Mouse (Mus musculus): ENCODE measurements at regions not wholly inside any gene's neighbourhood (a gene's known extent, or its start where the extent isn't known, plus 50 kb on each side); places are given as distances from the start of the nearest gene placed in this dataset.
A peak's percentile ranks its signal among the peaks of the same experiment; 100 is the strongest.
"Not testable (repeated sequence)": the region's sequence is repeated elsewhere in the genome, so short reads cannot be mapped to it uniquely, and the experiment has no call there.

DNA sequence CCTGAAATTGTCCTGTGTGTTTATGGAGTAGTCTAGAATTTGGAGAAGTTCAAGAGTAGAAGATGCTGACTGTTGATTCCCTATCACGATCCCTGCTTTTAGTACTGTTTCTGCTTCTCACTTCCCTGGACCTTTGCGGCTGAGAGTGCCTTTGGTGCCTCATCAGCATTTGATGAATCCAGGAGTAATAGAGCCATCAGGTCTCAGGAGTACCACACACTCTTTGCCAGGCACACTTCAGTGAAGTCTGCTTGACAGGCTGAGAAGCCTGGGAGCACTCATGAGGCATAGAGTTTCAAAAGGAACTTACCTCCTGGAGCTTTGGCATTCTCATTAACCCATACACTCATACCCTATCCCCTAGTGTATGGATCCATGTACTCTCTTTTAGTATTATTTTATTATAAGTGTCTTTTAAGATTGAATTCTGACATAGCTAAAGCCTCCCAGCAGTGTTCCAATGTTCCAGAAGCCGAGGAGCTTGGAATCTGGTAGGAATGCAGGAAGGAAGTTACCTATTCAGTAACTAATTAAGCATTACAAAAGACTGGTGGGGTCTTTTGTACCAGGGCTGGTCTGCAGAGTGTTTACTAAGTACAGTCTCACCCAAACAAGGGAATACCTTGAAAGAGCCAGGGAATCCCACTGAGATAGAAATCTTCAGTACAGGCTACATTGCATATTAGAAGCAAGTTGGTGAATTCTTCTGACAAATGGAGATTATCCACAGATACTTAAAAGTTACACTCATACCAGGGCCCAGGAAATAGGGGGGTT lies 139.7 kb downstream of the Tex13c3 start:
- not testable (repeated sequence) for DNase-seq (ENCODE audit: low spot score)

DNA sequence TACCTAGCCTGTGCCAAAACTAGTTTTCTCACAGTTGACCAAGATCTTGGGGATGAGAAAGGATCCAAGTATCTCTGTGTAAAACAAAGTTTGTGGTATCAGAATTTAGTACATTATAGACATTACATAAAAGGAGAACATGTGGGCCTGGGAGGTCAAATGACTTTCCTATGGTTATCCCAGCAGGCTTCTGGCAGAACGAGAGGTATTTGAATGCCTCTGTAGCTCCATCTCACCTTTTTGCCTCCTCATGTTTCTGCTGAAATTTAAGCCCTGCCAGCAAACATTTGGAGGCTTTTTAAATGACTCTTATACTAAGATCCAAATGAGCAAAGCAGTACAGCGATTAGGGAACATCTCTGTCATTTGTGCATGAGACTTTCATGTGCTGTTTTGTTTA lies 167.8 kb downstream of the Tex13c3 start:
- no peak for DNase-seq (ENCODE audit: low spot score)

DNA sequence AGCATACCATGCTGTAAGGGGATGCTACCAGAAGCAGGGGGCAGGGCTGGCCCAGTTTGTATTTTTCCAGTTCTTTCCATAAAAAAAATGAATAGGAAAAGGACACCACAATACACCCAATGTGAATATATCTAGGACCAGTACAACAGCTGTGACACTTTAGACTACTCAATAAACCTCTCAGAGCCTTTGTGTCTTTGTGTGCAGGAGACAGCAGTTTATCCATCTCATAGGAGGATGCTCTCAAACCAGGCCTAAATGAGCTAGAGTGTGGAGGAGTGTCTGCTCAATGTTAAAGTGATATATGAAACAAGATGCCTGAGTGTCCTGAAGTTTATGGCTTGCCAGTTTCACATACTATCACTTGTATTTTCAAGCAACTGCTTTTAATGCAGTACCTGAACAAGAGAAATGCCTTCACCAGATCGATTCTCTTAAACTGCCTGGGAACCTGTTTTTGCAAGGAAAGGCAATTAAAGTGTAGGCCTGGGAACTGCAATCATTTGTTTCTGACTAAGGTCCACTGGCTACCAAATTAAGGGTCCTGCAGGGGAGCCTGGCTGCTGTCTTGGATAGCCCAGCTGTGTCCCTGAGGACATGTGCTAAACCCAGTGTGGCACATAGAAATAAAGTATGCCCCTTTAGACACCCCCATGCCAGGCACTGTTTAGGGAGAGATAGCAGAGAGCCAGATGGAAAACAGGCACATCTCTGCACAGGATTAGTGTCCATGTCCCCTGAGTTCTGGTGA lies 169.1 kb downstream of the Tex13c3 start:
- no peak for DNase-seq (ENCODE audit: low spot score)

DNA sequence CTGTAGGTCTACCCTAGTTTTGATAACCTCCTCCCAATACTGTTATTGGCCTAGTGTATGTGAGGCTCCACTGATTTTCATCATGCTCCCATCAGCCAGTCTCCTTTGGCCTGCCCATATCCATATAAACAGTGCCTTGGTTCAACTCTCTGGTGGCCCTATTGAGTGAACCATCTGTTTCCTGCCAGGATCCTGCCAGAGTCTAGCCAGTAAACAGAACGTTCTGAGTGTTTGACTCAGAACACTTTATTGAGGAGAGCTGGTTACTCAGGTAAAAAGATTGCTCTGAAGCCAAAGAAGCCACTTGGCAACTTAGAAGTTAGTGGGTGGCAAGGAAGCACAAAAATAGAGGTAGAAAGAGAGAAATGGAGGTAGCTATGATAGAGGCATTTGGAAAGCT lies 169.7 kb downstream of the Tex13c3 start:
- DNase-seq (ENCODE audit: low spot score): no peak

DNA sequence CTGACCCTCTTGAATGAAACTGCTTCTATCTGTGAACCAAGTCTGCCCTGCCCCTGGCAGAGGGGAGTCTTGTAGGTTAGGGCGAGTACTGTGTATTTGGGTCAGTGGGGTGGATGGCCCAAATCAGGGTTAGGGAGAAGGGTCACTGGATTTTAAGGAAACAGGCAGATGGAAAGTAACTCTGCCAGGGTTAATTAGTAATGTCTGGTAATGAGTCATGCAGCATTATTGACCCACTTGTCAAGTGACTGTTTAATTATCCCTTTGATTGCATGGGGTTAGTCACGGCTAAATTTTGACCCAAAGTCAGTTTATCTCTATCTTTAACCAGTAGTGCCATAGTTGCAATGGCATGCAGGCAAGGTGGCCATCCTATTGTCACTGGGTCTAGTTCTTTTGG lies 192.9 kb downstream of the Tex13c3 start:
- DNase-seq (ENCODE audit: low spot score): no peak

DNA sequence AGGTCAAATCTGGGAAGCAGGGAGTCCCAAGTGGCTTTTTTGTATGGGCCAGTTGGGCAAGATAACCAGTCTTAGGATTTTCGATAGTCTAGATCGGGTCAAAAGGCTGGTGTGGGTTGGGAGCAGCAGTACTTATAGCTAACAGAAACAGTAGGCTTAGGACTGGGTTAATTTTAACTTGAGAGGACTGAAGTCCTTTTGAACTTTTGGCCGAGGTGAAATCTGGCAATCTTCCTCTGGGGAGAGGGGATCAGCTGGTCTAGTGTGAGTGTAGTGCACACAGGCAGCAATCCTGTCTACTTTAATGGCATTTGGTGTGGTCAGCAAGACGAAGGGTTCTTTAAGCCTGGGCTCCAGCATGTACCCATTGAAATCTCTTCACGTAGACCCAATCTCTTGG lies 194.7 kb downstream of the Tex13c3 start:
- no peak for DNase-seq (ENCODE audit: low spot score)

DNA sequence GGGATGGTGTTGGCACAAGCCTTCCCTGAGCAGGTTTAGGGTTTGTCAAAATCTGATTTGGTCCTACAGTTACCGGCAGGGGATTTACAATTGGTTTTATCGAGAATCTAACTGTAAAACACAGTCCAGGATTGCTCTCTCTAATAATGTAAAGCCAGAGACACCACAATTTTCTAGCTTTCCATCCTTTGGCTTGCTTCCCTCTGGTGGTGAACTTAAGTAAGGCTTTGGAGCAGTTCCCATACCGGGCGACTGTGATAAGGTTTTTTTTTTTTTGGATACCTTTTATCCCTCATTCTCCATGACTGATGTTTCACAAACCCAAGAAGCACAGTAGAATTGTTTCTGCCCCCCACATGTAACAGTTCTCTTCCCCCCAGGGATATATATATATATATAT lies 195.3 kb downstream of the Tex13c3 start:
- DNase-seq (ENCODE audit: low spot score): no peak

DNA sequence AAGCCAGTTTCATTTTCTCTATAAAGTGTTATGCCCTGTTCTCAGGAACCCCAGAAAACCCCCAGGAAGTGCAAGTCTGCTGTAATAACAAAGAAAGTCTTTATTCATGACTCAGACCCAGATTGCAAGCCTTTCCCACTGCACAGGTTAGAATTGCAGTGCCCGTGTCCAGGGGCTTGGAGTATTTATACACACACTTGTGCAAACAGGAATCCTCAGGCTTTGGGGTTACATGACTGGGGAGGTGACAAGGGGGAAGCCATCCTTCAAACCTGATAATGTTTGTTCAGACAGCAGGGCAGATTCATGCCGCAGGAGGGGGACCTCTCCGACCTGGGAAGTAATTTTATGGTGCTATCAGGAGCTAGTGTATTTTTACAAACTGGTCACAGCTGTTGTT lies 198.0 kb downstream of the Tex13c3 start:
- no peak for DNase-seq (ENCODE audit: low spot score)

DNA sequence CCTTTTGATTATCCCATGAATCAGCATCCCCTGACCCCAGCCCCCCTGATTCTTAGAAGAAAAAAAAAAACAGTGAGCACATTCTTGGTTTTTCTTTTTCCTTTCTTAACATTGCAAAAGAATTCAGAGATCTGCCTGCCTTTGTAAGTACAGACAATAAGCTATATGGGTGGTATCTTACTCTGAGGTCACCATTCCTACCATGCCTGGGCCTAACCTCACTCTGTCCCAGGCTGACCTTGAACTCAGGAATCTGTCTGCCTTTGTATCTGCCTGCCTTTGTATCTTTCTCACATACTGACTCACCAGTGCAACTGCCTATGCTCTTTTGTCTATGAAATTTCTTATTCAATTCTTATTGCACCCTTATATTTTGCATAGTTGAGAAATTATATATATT lies 216.9 kb downstream of the Tex13c3 start:
- no peak for DNase-seq (ENCODE audit: low spot score)

DNA sequence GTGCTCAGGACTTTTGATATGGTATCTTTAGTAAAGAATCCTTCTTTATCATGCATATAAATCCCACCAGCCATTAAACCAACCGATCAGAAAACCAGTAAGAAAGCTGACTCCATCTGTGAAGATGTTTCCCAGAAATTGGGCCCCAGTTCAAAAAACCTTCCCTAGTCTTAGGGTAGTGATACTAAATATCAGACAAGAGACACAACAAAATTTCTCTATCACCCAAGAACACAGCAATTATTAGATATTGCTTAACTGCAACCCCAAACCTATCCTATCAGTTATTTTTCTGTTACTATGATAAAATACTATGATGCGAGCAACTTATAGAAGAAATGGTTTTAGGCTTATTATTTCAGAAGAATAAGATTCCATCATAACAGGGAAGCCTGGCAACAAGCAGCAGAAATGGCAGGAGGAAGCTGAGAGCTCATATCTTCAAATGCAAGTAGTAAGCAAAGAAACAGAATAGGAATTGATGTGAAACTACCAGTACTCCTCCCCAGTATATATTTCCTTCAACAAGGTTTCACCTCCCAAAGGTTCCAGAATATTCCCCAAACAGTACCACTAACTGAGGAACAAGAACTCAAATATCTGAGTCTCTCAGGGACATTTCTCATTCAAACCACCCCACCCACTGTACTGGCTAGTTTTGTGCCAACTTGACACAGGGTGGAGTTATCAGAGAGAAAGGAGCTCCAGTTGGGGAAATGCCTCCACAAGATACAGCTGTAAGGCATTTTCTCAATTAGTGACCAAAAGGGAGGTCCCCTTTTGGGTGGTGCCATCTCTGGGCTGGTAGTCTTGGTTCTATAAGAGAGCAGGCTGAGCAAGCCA lies 234.1 kb downstream of the Tex13c3 start:
- DNase-seq (ENCODE audit: low spot score): no peak

DNA sequence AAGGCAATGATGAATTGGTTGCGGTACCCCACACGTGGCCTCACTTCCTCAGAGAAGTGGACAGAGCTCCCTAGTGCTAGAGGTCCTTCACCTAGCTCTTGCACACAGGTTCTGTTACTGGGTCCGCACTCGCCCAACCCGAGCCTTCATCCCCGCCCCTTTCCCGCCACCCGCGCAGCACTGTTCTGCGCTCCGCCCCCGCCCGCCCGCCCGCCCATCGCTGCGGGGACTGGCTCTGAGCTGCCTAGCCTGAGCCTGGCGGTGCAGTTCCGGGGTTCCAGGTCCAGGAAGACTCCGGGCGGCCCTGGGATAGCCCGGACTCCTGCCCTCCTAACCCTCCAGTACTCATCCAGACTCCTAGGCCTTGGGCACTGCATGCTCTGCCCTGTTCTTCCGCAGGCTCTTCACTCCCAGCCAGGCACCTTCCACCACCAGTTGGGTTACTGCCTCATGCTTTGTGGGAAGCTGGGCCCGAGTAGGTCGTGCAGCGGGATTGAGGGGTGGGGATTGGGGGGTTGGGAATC lies 243.3 kb downstream of the Tex13c3 start:
- peak; percentile 29 for DNase-seq (ENCODE audit: low spot score)

DNA sequence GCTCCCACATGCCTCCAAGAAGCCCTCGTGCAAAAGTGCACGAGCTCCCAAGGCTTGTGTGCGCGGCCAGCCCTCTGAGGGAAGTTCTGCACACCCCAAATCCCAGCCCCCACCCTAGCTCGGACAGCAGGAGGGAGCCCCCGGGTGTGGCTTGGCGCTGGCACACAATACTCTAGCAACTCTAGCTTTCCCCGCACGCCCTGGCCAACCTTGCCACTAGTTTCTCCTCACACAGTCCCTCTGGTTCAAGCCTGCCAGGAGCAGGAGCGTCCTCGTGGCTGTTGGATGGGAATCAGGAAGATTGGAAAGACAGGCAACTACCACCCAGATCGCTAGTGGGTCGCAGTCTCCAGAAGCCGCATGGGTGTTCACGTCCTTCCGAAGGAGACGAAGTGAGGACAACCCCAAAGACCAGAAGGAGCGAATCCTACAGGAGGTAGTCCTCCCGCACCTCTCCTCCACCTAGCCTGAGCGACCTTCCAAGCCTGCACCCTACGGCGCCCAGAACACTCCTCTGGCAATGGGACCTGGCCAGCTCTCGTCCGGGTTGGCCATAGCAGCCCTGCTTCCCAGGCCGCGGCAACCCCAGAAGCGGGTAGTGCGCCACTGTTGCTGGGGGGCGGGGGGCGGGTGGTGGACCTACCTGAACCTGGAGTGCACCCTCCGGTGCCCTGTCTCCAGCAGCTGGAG lies 243.9 kb downstream of the Tex13c3 start:
- DNase-seq (ENCODE audit: low spot score): peak; percentile 14

DNA sequence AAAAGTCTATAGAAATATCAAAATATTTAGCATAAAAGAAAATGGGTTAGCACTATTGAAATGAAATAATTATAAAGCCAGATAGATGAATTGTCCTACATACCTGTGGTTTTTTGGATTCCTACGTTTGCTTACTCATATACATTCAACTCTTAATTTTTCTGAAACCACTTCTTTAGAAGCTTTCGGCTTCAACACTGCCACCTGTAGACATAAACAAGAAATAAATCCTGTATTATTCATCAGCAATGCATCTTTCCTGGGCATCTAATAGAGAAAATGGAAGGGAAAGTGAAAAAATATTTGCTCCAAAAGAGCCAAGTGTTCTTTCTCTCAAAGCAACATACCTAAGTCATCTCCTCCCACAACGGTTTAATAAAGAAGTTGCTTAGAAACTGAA lies 245.7 kb downstream of the Tex13c3 start:
- DNase-seq (ENCODE audit: low spot score): no peak

DNA sequence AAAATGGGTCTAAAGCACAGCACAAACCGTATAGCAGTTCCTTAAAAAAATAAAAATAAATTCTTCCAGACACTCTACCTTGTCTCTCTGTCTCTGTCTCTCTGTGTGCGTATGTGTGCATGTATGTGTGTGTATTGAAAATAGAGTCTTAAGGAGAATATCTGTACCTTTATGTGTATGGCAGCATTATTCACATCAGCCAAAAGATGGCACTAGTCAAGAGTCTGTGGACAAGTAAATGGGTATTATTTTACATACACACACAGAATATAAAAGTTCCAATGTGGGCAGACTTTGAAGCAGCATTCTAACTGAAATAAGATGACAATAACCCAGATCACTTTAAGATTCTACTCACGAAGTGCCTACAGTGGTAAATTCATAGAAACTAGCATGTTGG lies 249.3 kb downstream of the Tex13c3 start:
- DNase-seq (ENCODE audit: low spot score): no peak

DNA sequence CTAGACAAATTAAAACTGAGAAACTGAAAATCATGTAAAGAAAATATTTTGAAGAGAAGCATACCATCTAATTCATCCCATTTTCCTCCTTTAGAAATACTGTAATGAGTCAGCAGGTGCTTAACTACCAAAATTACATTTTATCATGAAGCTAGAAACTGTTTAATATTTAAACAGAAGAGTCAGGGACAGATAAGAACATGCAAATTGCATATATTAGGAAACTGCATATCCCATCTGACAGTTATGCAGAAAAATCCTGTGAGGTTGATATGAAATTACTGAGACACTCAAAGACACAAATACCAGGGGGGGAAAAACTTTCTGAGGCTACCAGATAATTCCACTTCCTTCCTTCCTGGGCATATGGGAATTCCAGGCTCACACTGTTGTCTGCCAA lies 257.8 kb downstream of the Tex13c3 start:
- no peak for DNase-seq (ENCODE audit: low spot score)

DNA sequence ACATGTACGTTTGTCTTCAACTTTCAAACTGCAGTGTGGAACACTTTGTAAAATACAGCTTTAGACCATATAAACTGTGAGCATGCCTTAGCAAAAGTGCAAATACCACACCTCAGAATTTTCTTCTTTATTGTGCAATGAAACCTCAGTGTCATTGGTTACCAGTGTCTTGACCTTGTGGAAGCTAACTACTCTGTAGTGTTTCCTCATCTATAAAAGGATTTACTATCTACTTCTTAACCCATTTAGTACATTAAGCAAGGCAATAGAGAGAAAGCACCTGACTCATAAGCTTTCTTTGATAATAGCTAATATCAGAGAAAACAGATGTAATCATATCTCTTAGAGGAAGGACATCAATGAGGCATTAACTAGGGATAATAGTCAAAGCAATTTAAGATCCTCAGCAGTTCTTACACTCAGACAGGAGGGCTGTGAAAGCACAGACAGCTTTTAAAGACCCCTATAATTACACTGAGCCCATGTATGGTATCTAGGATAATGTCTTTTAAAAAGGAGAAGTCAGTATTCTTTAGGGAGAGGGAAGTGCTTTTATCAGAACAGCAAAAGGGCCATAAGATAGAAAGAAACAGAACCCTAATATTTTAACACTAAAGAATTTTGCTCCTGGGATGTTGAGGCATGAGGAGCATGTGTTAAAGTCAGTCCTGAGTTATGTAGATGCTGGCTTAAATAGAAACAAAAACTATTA lies 260.2 kb downstream of the Tex13c3 start:
- DNase-seq (ENCODE audit: low spot score): no peak

DNA sequence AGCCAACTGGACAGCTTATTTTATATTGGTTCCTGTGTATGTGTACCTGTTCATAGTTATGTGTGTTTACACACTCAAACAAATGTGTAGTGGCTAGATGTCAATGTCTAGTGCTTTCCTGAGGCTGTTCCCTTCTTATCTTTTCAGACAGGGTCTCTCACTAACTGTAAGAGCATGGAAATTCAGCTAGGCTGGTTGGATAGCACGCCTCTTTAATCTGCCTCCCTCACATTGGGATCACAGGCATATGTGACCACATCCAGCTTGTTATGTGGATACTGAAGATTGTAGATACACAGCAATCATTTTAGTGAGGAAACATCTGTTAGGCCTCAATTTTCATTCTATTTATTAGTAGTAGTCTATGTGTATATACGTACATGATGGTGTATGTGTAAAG lies 261.4 kb downstream of the Tex13c3 start:
- DNase-seq (ENCODE audit: low spot score): no peak

DNA sequence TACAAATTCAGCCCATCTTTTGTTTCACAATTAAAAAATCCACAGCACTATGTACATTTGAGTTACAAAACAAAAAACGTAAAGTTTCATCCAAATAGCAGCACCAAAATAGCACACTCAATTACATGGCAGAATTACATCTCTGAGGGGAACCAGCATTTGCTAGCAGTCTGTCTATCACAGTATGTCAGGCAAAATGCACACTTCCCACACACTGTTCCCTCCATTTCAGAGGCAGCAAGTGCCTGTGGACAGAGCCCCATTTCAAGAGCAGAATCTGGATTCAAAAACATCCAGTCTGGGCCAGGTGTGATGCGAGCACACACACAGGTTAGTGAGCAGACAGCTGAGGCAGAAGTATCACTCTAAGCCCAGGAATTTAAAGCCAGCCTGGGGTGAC lies 261.8 kb downstream of the Tex13c3 start:
- DNase-seq (ENCODE audit: low spot score): no peak

DNA sequence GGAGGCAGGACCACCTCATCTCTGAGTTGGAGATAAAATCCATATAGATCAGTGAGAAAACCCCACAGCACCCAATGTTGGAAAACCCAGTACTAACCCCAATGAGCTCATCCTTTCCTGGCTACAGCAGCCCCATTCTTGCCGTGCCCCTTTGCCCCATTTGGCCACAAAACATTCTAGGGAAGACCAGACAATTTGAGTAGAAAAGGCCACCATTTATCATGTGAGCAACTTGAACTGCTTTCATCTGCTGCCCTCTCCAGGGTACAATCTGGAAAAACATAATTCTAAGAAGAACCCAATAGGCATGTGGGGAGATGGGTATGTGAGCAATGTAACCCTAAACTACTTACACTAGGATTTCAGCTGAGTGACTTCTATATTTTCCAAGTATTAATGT lies 274.7 kb downstream of the Tex13c3 start:
- no peak for DNase-seq (ENCODE audit: low spot score)

DNA sequence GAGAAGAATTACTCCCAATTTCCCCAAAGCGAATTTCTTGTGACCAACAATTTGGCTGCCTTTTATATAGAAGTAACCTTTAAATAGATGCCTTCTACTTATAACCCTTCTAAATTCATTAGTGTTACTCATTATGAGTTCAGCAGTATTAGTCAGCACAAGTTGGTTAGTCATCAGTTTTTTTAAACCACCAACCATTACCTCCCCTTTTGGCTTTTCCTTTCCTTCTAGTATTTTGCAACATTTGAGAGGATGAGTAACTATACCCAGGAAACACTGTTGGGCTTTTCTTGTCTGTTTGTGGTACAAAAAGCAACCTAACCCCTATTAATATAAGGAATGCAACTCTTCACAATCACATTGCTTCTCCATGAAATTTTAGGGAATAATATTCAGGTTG lies 278.6 kb downstream of the Tex13c3 start:
- no peak for DNase-seq (ENCODE audit: low spot score)

DNA sequence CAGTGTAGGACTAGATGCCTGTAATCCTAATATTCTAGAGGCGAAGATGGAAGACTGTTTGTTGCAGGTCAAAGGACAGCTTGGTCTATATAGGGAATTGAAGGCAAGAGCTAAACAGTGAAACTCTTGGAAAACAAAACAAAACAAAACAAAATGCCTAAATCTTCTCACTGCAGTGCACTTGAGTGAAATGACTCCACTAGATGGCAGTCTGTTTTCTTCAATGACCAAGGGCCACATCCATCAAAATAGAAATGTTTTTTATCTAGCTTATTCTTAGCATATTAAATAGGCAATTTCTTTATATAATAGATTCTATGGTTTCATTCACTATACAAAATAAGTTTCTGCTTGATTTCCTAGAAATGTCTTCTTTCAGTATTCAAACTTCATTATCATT lies 279.7 kb downstream of the Tex13c3 start:
- DNase-seq (ENCODE audit: low spot score): no peak

Measured in spleen, adult 12 weeks (tissue).